Mouse (Mus musculus) myocyte (in vitro differentiated cells): ENCODE measurements at regions not wholly inside any gene's neighbourhood (a gene's known extent, or its start where the extent isn't known, plus 50 kb on each side); places are given as distances from the start of the nearest gene placed in this dataset.
A peak's percentile ranks its signal among the peaks of the same experiment; 100 is the strongest.

Experiments
- MAX ChIP-seq: IDR thresholded peaks from one replicate; pipeline ENCODE4 v1.6.1; 2011; ENCODE audit warnings: low read depth, mild to moderate bottlenecking, control low read depth
- MYOG ChIP-seq, 3 experiments: IDR thresholded peaks; one replicate each; pipeline ENCODE4 v1.6.1; 2011; ENCODE audit warnings: control low read depth in 2 of 3, low read depth in 2 of 3, mild to moderate bottlenecking in 2 of 3; ENCODE audit not compliant: insufficient read length in 2 of 3, control insufficient read depth in 1 of 3, insufficient read depth in 1 of 3
- POLR2A ChIP-seq: IDR thresholded peaks from one replicate; pipeline ENCODE4 v1.6.1; 2011; ENCODE audit warnings: low read depth, mild to moderate bottlenecking, control low read depth, moderate library complexity; ENCODE audit not compliant: insufficient read length
- POLR2AphosphoS2 ChIP-seq: IDR thresholded peaks from one replicate; pipeline ENCODE4 v1.6.1; 2011; ENCODE audit warnings: low read depth, control low read depth; ENCODE audit not compliant: insufficient read length
- REST ChIP-seq: IDR thresholded peaks from one replicate; pipeline ENCODE4 v1.6.1; 2011; ENCODE audit warnings: mild to moderate bottlenecking, control low read depth, moderate library complexity; ENCODE audit not compliant: insufficient read depth, insufficient read length
- TCF12 ChIP-seq: IDR thresholded peaks from one replicate; pipeline ENCODE4 v1.6.1; 2011; ENCODE audit warnings: mild to moderate bottlenecking, control low read depth; ENCODE audit not compliant: poor library complexity, insufficient read depth, severe bottlenecking
- USF1 ChIP-seq: IDR thresholded peaks from one replicate; pipeline ENCODE4 v1.6.1; 2011; ENCODE audit warnings: low read depth, mild to moderate bottlenecking, control low read depth, moderate library complexity

DNA sequence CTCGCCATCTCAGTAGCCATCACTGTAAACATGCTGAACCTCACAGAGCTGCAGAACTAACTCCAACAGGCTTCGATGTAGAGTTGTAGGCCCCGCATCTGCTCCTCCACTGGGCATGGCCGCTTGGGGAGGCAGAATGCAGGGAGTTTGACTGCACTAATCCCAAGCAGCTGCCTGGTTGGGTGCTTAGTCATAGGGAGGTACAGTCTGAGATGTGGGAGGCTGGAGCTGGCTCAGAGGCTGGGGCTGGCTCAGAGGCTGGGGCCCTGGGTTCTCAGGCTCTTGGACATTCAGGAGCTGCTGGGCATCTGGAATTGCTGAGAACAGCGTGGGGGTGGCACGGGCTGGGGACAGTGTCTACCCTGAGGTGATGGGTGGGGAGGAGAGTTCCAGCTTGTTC is 143.6 kb upstream of the Pdzrn3 start:
- TF ChIP-seq POLR2AphosphoS2 = no peak
- no peak for TF ChIP-seq POLR2A
- TF ChIP-seq TCF12 = peak; percentile 82
- peak; percentile 73 to 93 (median 91) for TF ChIP-seq MYOG (IDR thresholded peaks at IDR 0.05; ENCODE audit: control insufficient read depth in 1 of 3, insufficient read depth in 1 of 3, insufficient read length in 2 of 3, low read depth in 2 of 3)
- TF ChIP-seq USF1 = no peak
- peak; percentile 40 for TF ChIP-seq MAX
- no peak for TF ChIP-seq REST
